Mouse (Mus musculus) heart, embryonic 14.5 days (tissue): ENCODE results near the gene Olfr788. TPM values are rescaled to one million over a fixed set of nuclear protein-coding genes. Genes with fewer than 3 reads are reported as not detected.

Experiments
- ATAC-seq: fragments of 200-750 bp; cut with Nextera tagmentation; 2 replicates; pipeline ENCODE4 v1.8.0; 2017; ENCODE audit warnings: low read depth, moderate TSS enrichment; ENCODE audit not compliant: insufficient number of reproducible peaks, insufficient read depth, low FRiP score
- H3K27ac ChIP-seq, 2 experiments: fragments of 200-500 bp in 1 of 2; fragments of 300-500 bp in 1 of 2; sonication (generic) in 1 of 2; replicated peaks in 1 of 2; 2 replicates each; pipeline ENCODE4 v1.5.1; 2012 to 2014; ENCODE audit warnings: low read depth in 2 of 2, low read length in 2 of 2, control low read depth in 1 of 2, mild to moderate bottlenecking in 1 of 2, mixed read lengths in 1 of 2; ENCODE audit not compliant: control insufficient read depth in 1 of 2, insufficient read depth in 1 of 2
- H3K27me3 ChIP-seq: fragments of 300-500 bp; sonication (generic); 2 replicates; pipeline ENCODE4 v1.6.1; 2014; ENCODE audit warnings: mild to moderate bottlenecking, low read length, control low read depth; ENCODE audit not compliant: control insufficient read depth, insufficient read depth
- H3K36me3 ChIP-seq: fragments of 300-500 bp; sonication (generic); 2 replicates; pipeline ENCODE4 v1.6.1; 2014; ENCODE audit warnings: mild to moderate bottlenecking, control low read depth, low read length, mixed read lengths; ENCODE audit not compliant: control insufficient read depth, insufficient read depth
- H3K4me1 ChIP-seq, 2 experiments: fragments of 200-500 bp in 1 of 2; fragments of 300-500 bp in 1 of 2; sonication (generic) in 1 of 2; 2 replicates each; pipeline ENCODE4 v1.6.1; 2012 to 2014; ENCODE audit warnings: low read length in 2 of 2, control low read depth in 1 of 2, mixed read lengths in 1 of 2; ENCODE audit not compliant: control insufficient read depth in 2 of 2, insufficient read depth in 2 of 2
- H3K4me2 ChIP-seq: fragments of 300-500 bp; sonication (generic); 2 replicates; pipeline ENCODE4 v1.6.1; 2014; ENCODE audit warnings: mild to moderate bottlenecking, low read length
- H3K4me3 ChIP-seq, 2 experiments: fragments of 200-500 bp in 1 of 2; fragments of 300-500 bp in 1 of 2; sonication (generic) in 1 of 2; 2 replicates each; pipeline ENCODE4 v1.5.1; 2012 to 2014; ENCODE audit warnings: low read length in 2 of 2, mild to moderate bottlenecking in 2 of 2, control low read depth in 1 of 2, low read depth in 1 of 2, moderate library complexity in 1 of 2; ENCODE audit not compliant: control insufficient read depth in 1 of 2, insufficient read depth in 1 of 2
- H3K9ac ChIP-seq: fragments of 300-500 bp; sonication (generic); 2 replicates; pipeline ENCODE4 v1.6.1; 2014; ENCODE audit warnings: mild to moderate bottlenecking, low read length
- H3K9me3 ChIP-seq: fragments of 300-500 bp; sonication (generic); 2 replicates; pipeline ENCODE4 v1.6.1; 2016; ENCODE audit warnings: low read length, control low read depth; ENCODE audit not compliant: control insufficient read depth
- WGBS: fragments of 180-500 bp; shearing (Covaris S2); extraction: QIAGEN DNeasy Blood & Tissue Kit; methylation state at CpG from one replicate; pipeline ENCODE4 v1.1.7; 2014; 5-methylcytosine and 5-hydroxymethylcytosine counted together
- polyA plus RNA-seq: library from polyadenylated mRNA; unstranded; fragments of >200 nt; fragmentation: Nextera tagmentation; extraction: Ambion mirVana; gene quantifications from 2 replicates; pipeline ENCODE4 v1.2.1, GENCODE M21; 2014

The Olfr788 gene
- polyA plus RNA-seq, 1 experiment from 2014 or later = not detected

- WGBS = 63% methylated on average over 3 of the region's 3 CpGs
- no peaks in the 10 kb centered on the region for H3K4me1 ChIP-seq
- no peaks in the 10 kb centered on the region for H3K27me3 ChIP-seq
- no peak within 1 kb of the TSS for H3K9ac ChIP-seq
- H3K4me3 ChIP-seq = no peak within 1 kb of the TSS
- no peaks in the 10 kb centered on the region for H3K36me3 ChIP-seq
- ATAC-seq = no peak
- no peak within 1 kb of the TSS for H3K4me2 ChIP-seq
- no peak within 1 kb of the TSS for H3K27ac ChIP-seq
- no peaks in the 10 kb centered on the region for H3K9me3 ChIP-seq
These were observed 50.7 kb downstream of the Olfr788 start, which contains the start of gene Olfr791 for GRCm38 (mm10) chr10:129521492-129521891. Gene Olfr791 (plus strand): TSS chr10:129521792.

Other genes starting within 250 kb of the Olfr788 start
- not detected in 2 replicates for gene Olfr774, start 234.8 kb upstream of the Olfr788 start, polyA plus RNA-seq
- gene Olfr775, start 222.6 kb upstream of the Olfr788 start, polyA plus RNA-seq = not detected in 2 replicates
- not detected in 2 replicates for gene Olfr776, start 211.9 kb upstream of the Olfr788 start, polyA plus RNA-seq
- not detected in 2 replicates for gene Olfr777, start 199.5 kb upstream of the Olfr788 start, polyA plus RNA-seq
- gene Olfr780, start 152.9 kb upstream of the Olfr788 start, polyA plus RNA-seq = not detected in 2 replicates
- not detected in 2 replicates for gene Olfr781, start 142.1 kb upstream of the Olfr788 start, polyA plus RNA-seq
- gene Olfr782, start 122.1 kb upstream of the Olfr788 start, polyA plus RNA-seq = not detected in 2 replicates
- 0.08 and 0.09 TPM in 2 replicates for gene Olfr784, start 86.9 kb upstream of the Olfr788 start, polyA plus RNA-seq
- gene Olfr785, start 65.6 kb upstream of the Olfr788 start, polyA plus RNA-seq = not detected in 2 replicates
- gene Olfr786, start 43.7 kb upstream of the Olfr788 start, polyA plus RNA-seq = not detected in 2 replicates
- not detected in 2 replicates for gene Olfr787, start 9.1 kb upstream of the Olfr788 start, polyA plus RNA-seq
- not detected in 2 replicates for gene Olfr789, start 13.8 kb downstream of the Olfr788 start, polyA plus RNA-seq
- not detected in 2 replicates for gene Olfr790, start 27.5 kb downstream of the Olfr788 start, polyA plus RNA-seq
- not detected in 2 replicates for gene Olfr791, start 50.8 kb downstream of the Olfr788 start, polyA plus RNA-seq
- gene Olfr792, start 68.2 kb downstream of the Olfr788 start, polyA plus RNA-seq = not detected in 2 replicates
- gene Olfr794, start 96.7 kb downstream of the Olfr788 start, polyA plus RNA-seq = not detected in 2 replicates
- not detected in 2 replicates for gene Olfr796, start 141.6 kb downstream of the Olfr788 start, polyA plus RNA-seq
- not detected in 2 replicates for gene Olfr798, start 156.9 kb downstream of the Olfr788 start, polyA plus RNA-seq
- not detected in 2 replicates for gene Olfr799, start 166.5 kb downstream of the Olfr788 start, polyA plus RNA-seq
- not detected in 2 replicates for gene Olfr800, start 186.7 kb downstream of the Olfr788 start, polyA plus RNA-seq
- gene Olfr801, start 202.9 kb downstream of the Olfr788 start, polyA plus RNA-seq = not detected in 2 replicates
- not detected in 2 replicates for gene Olfr802, start 217.2 kb downstream of the Olfr788 start, polyA plus RNA-seq
- not detected in 2 replicates for gene Olfr803, start 223.3 kb downstream of the Olfr788 start, polyA plus RNA-seq
- not detected in 2 replicates for gene Olfr804, start 232.2 kb downstream of the Olfr788 start, polyA plus RNA-seq